Mouse (Mus musculus) MEL (cell line): ENCODE measurements at regions not wholly inside any gene's neighbourhood (a gene's known extent, or its start where the extent isn't known, plus 50 kb on each side); places are given as distances from the start of the nearest gene placed in this dataset.

Source experiments
- DNase-seq: peaks from one replicate; pipeline ENCODE4 v3.0.0; 2011; ENCODE audit warnings: low read depth, low spot score
- H3K27ac ChIP-seq: 2 replicates; pipeline ENCODE4 v1.5.1; 2012; ENCODE audit warnings: low read depth, mild to moderate bottlenecking, control low read depth, low read length, moderate library complexity; ENCODE audit not compliant: control insufficient read depth
- H3K27me3 ChIP-seq, 2 experiments: fragments of 150-350 bp in 1 of 2; sonication (generic) in 1 of 2; 2 replicates each; pipeline ENCODE4 v1.6.1; 2012; ENCODE audit warnings: low read length in 2 of 2, mild to moderate bottlenecking in 2 of 2, improper control_type of control experiment in 1 of 2, moderate library complexity in 1 of 2; ENCODE audit not compliant: insufficient read depth in 2 of 2, control insufficient read depth in 1 of 2
- H3K36me3 ChIP-seq, 2 experiments: 2 replicates each; pipeline ENCODE4 v1.6.1; 2012 to 2014; ENCODE audit warnings: low read length in 2 of 2, improper control_type of control experiment in 1 of 2, inconsistent platforms in 1 of 2, mild to moderate bottlenecking in 1 of 2; ENCODE audit not compliant: insufficient read depth in 2 of 2, control insufficient read depth in 1 of 2
- H3K4me1 ChIP-seq, 2 experiments: fragments of 150-350 bp in 1 of 2; sonication (generic) in 1 of 2; 2 replicates each; pipeline ENCODE4 v1.6.1; 2012; ENCODE audit warnings: low read length in 2 of 2, improper control_type of control experiment in 1 of 2, mild to moderate bottlenecking in 1 of 2; ENCODE audit not compliant: insufficient read depth in 2 of 2, control insufficient read depth in 1 of 2
- H3K4me3 ChIP-seq, 2 experiments: fragments of 150-350 bp in 1 of 2; sonication (generic) in 1 of 2; 2 replicates each; pipeline ENCODE4 v1.5.1; 2012; ENCODE audit warnings: low read depth in 2 of 2, low read length in 2 of 2, mild to moderate bottlenecking in 2 of 2, moderate library complexity in 2 of 2, control low read depth in 1 of 2, improper control_type of control experiment in 1 of 2; ENCODE audit not compliant: control insufficient read depth in 1 of 2, insufficient read depth in 1 of 2
- H3K79me2 ChIP-seq: 2 replicates; pipeline ENCODE4 v1.6.1; 2012; ENCODE audit warnings: mild to moderate bottlenecking, low read length, moderate library complexity; ENCODE audit not compliant: control insufficient read depth, poor library complexity, insufficient read depth
- H3K9ac ChIP-seq: 2 replicates; pipeline ENCODE4 v1.6.1; 2012; ENCODE audit warnings: low read depth, mild to moderate bottlenecking, control low read depth, low read length, moderate library complexity; ENCODE audit not compliant: control insufficient read depth, poor library complexity, severe bottlenecking
- H3K9me3 ChIP-seq: fragments of 150-350 bp; sonication (generic); replicated peaks from 2 replicates; pipeline ENCODE4 v1.6.1; 2012; ENCODE audit warnings: mild to moderate bottlenecking, low read length, improper control_type of control experiment, moderate library complexity; ENCODE audit not compliant: insufficient read depth
- BHLHE40 ChIP-seq: IDR thresholded peaks from 2 replicates; pipeline ENCODE4 v1.6.1; 2012; ENCODE audit warnings: low read depth, mild to moderate bottlenecking, inconsistent platforms, low read length, improper control_type of control experiment, borderline replicate concordance
- CHD2 ChIP-seq: IDR thresholded peaks from 2 replicates; pipeline ENCODE4 v1.6.1; 2011; ENCODE audit warnings: low read length, improper control_type of control experiment
- CTCF ChIP-seq, 3 experiments: IDR thresholded peaks in 2 of 3; conservative IDR thresholded peaks in 1 of 3; 2 replicates each; pipeline ENCODE4 v1.5.1; 2011 to 2012; ENCODE audit warnings: low read length in 3 of 3, low read depth in 2 of 3, mild to moderate bottlenecking in 2 of 3, improper control_type of control experiment in 1 of 3, inconsistent platforms in 1 of 3, mixed read lengths in 1 of 3, moderate library complexity in 1 of 3; ENCODE audit not compliant: control insufficient read depth in 1 of 3, insufficient read depth in 1 of 3, poor library complexity in 1 of 3, severe bottlenecking in 1 of 3
- ETS1 ChIP-seq: IDR thresholded peaks from 2 replicates; pipeline ENCODE4 v1.6.1; 2012; ENCODE audit warnings: low read depth, mild to moderate bottlenecking, inconsistent platforms, low read length, improper control_type of control experiment, moderate library complexity
- GABPA ChIP-seq: IDR thresholded peaks from 2 replicates; pipeline ENCODE4 v1.6.1; 2012; ENCODE audit warnings: low read depth, mild to moderate bottlenecking, inconsistent platforms, low read length, improper control_type of control experiment, moderate library complexity
- HCFC1 ChIP-seq: IDR thresholded peaks from 2 replicates; pipeline ENCODE4 v1.6.1; 2012; ENCODE audit warnings: low read depth, mild to moderate bottlenecking, inconsistent platforms, low read length, improper control_type of control experiment, moderate library complexity
- KAT2A ChIP-seq: conservative IDR thresholded peaks from 2 replicates; pipeline ENCODE4 v1.6.1; 2012; ENCODE audit warnings: low read depth, low read length, improper control_type of control experiment, inconsistent platforms
- MAX ChIP-seq: IDR thresholded peaks from 2 replicates; pipeline ENCODE4 v1.6.1; 2011; ENCODE audit warnings: low read length, improper control_type of control experiment
- MAZ ChIP-seq: IDR thresholded peaks from 2 replicates; pipeline ENCODE4 v1.6.1; 2012; ENCODE audit warnings: low read depth, mild to moderate bottlenecking, inconsistent platforms, low read length, improper control_type of control experiment
- MXI1 ChIP-seq: IDR thresholded peaks from 2 replicates; pipeline ENCODE4 v1.6.1; 2011; ENCODE audit warnings: mild to moderate bottlenecking, low read depth, low read length, improper control_type of control experiment
- MYC ChIP-seq: IDR thresholded peaks from 2 replicates; pipeline ENCODE4 v1.6.1; 2011; ENCODE audit warnings: low read depth, mild to moderate bottlenecking, low read length, improper control_type of control experiment, moderate library complexity
- NELFE ChIP-seq: IDR thresholded peaks from 2 replicates; pipeline ENCODE4 v1.6.1; 2011; ENCODE audit warnings: low read depth, low read length, improper control_type of control experiment
- NRF1 ChIP-seq: IDR thresholded peaks from 2 replicates; pipeline ENCODE4 v1.6.1; 2014; ENCODE audit warnings: low read depth, mild to moderate bottlenecking, inconsistent platforms, low read length, improper control_type of control experiment, moderate library complexity; ENCODE audit not compliant: poor library complexity, insufficient read depth, severe bottlenecking
- POLR2A ChIP-seq, 2 experiments: IDR thresholded peaks; 2 replicates each; pipeline ENCODE4 v1.6.1; 2011 to 2012; ENCODE audit warnings: low read length in 2 of 2, mild to moderate bottlenecking in 2 of 2, control low read depth in 1 of 2, improper control_type of control experiment in 1 of 2, low read depth in 1 of 2, moderate library complexity in 1 of 2; ENCODE audit not compliant: control insufficient read depth in 1 of 2, insufficient read depth in 1 of 2, poor library complexity in 1 of 2
- POLR2AphosphoS5 ChIP-seq: IDR thresholded peaks from 2 replicates; pipeline ENCODE4 v1.6.1; 2012; ENCODE audit warnings: low read depth, borderline replicate concordance, mild to moderate bottlenecking, inconsistent platforms, low read length, moderate library complexity, mixed read lengths
- RAD21 ChIP-seq: IDR thresholded peaks from 2 replicates; pipeline ENCODE4 v1.6.1; 2011; ENCODE audit warnings: mild to moderate bottlenecking, low read depth, low read length, improper control_type of control experiment
- SIN3A ChIP-seq: IDR thresholded peaks from 2 replicates; pipeline ENCODE4 v1.6.1; 2012; ENCODE audit warnings: low read length, improper control_type of control experiment, inconsistent platforms
- SMC3 ChIP-seq: IDR thresholded peaks from 2 replicates; pipeline ENCODE4 v1.6.1; 2011; ENCODE audit warnings: low read depth, low read length, improper control_type of control experiment
- TAL1 ChIP-seq: IDR thresholded peaks from 2 replicates; pipeline ENCODE4 v1.6.1; 2012; ENCODE audit warnings: mild to moderate bottlenecking, inconsistent platforms, low read length, moderate library complexity, mixed read lengths
- TBP ChIP-seq: IDR thresholded peaks from 2 replicates; pipeline ENCODE4 v1.8.0; 2011; ENCODE audit warnings: low read depth, low read length, improper control_type of control experiment
- UBTF ChIP-seq: IDR thresholded peaks from 2 replicates; pipeline ENCODE4 v1.6.1; 2012; ENCODE audit warnings: low read depth, mild to moderate bottlenecking, inconsistent platforms, low read length, improper control_type of control experiment, moderate library complexity, borderline replicate concordance; ENCODE audit not compliant: insufficient read depth
- USF1 ChIP-seq: IDR thresholded peaks from 2 replicates; pipeline ENCODE4 v1.6.1; 2014; ENCODE audit warnings: low read depth, mild to moderate bottlenecking, inconsistent platforms, low read length, improper control_type of control experiment, moderate library complexity
- ZKSCAN1 ChIP-seq: IDR thresholded peaks from 2 replicates; pipeline ENCODE4 v1.6.1; 2012; ENCODE audit warnings: low read depth, mild to moderate bottlenecking, inconsistent platforms, low read length, improper control_type of control experiment, moderate library complexity
- ZMIZ1 ChIP-seq: IDR thresholded peaks from 2 replicates; pipeline ENCODE4 v1.6.1; 2012; ENCODE audit warnings: low read depth, mild to moderate bottlenecking, inconsistent platforms, low read length, improper control_type of control experiment, moderate library complexity
- ZNF384 ChIP-seq: IDR thresholded peaks from 2 replicates; pipeline ENCODE4 v1.6.1; 2012; ENCODE audit warnings: low read depth, mild to moderate bottlenecking, inconsistent platforms, low read length, improper control_type of control experiment

- no peak overlapping the region for H3K4me3 ChIP-seq
- H3K79me2 ChIP-seq: no peaks in the 10 kb centered on the region
- no peak for DNase-seq
- no peaks in the 10 kb centered on the region for H3K36me3 ChIP-seq
- TF ChIP-seq GABPA: no peak
- TF ChIP-seq POLR2A (IDR thresholded peaks at IDR 0.05; ENCODE audit: control insufficient read depth in 1 of 2, insufficient read depth in 1 of 2, low read depth in 1 of 2, low read length in 2 of 2, poor library complexity in 1 of 2): no peak
- TF ChIP-seq CHD2: no peak
- no peak for TF ChIP-seq SIN3A
- H3K27ac ChIP-seq: no peak overlapping the region
- H3K9me3 ChIP-seq: no peaks in the 10 kb centered on the region
- no peaks in the 10 kb centered on the region for H3K27me3 ChIP-seq
- no peak overlapping the region for H3K9ac ChIP-seq
- no peaks in the 10 kb centered on the region for H3K4me1 ChIP-seq
These were observed 131.2 kb downstream of the Basp1 start for GRCm38 (mm10) chr15:25282346-25282745.

- Histone ChIP-seq H3K27ac (no peak overlapping the region), H3K36me3 (no peaks in the 10 kb centered on the region), H3K4me1 (no peaks in the 10 kb centered on the region), H3K9me3 (no peaks in the 10 kb centered on the region), H3K79me2 (no peaks in the 10 kb centered on the region), H3K9ac (no peak overlapping the region), H3K4me3 (no peak overlapping the region), H3K27me3 (no peaks in the 10 kb centered on the region)
- DNase-seq: no peak
- no peak for TF ChIP-seq TAL1
- no peak for TF ChIP-seq NRF1
- TF ChIP-seq SMC3: no peak
- TF ChIP-seq MYC: no peak
- TF ChIP-seq MAX: no peak
- no peak for TF ChIP-seq POLR2A (IDR thresholded peaks at IDR 0.05; ENCODE audit: control insufficient read depth in 1 of 2, insufficient read depth in 1 of 2, low read depth in 1 of 2, low read length in 2 of 2, poor library complexity in 1 of 2)
- no peak for TF ChIP-seq USF1
- no peak for TF ChIP-seq KAT2A
These were observed 131.6 kb downstream of the Basp1 start for GRCm38 (mm10) chr15:25281942-25282341.

DNA sequence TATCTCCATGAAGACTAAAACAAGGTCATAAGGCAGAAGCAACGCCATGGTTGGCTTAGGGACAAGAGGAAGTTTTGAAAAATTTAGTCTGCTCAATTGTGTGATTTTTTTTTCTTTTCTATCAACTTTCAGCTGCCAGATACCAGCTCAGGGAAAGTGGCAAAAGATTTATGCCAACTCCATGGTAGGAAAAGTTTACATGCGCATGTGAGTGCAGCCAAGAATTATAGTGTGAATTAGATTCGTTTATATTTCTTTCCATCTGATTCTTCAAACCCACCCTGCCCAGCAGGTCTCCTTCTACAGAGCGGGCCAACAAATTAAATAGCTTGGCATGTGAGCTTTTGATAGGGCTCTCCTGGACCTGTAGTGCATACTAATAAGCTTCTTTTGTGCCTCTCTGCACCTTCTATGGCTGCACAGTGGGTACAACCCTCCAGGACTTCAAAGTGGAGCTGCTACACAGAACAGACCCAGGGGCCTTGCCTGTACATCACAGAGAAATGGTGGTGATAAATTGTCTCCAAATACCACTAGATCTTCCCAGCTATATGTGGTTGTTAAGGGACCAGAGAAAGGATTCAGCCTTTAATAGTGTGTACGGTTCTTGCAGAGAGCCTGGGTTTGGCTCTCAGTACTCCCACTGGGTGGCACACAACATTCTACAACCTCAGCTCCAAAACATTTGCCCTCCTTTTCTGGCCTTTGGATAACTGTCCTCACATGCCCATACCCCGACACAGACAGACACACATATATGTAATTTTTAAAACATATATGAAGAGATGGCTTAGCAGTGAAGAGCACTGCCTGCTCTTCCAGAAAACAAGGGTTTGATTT is 135.0 kb downstream of the Basp1 start:
- DNase-seq: no peak
- Histone ChIP-seq H3K4me1 (no peaks in the 10 kb centered on the region), H3K27me3 (no peaks in the 10 kb centered on the region), H3K36me3 (no peaks in the 10 kb centered on the region), H3K79me2 (no peaks in the 10 kb centered on the region), H3K9me3 (no peaks in the 10 kb centered on the region), H3K27ac (no peak overlapping the region), H3K9ac (no peak overlapping the region), H3K4me3 (no peak overlapping the region)
- TF ChIP-seq MAZ (no peak), RAD21 (no peak), MXI1 (no peak), ZMIZ1 (no peak), NRF1 (no peak), UBTF (no peak), BHLHE40 (no peak), HCFC1 (no peak), ETS1 (no peak), TBP (no peak), ZKSCAN1 (no peak), POLR2AphosphoS5 (no peak), ZNF384 (no peak), SMC3 (no peak), CTCF (IDR thresholded peaks at IDR 0.05 in 2 of 3, conservative IDR thresholded peaks at IDR 0.05 in 1 of 3; ENCODE audit: control insufficient read depth in 1 of 3, insufficient read depth in 1 of 3, low read depth in 2 of 3, low read length in 3 of 3, poor library complexity in 1 of 3, severe bottlenecking in 1 of 3) (no peak), NELFE (no peak), KAT2A (no peak)
